Mouse (Mus musculus) kidney, embryonic 14.5 days (tissue): ENCODE data around the gene Itih1. TPM values are rescaled to one million over a fixed set of nuclear protein-coding genes. Genes with fewer than 3 reads are reported as not detected.

Experiments
- ATAC-seq: fragments of 200-750 bp; cut with Nextera tagmentation; 2 replicates; pipeline ENCODE4 v1.8.0; 2017; ENCODE audit warnings: moderate number of reproducible peaks, mild to moderate bottlenecking, moderate TSS enrichment, moderate library complexity; ENCODE audit not compliant: low FRiP score, low TSS enrichment
- H3K27ac ChIP-seq: fragments of 300-500 bp; sonication (generic); 2 replicates; pipeline ENCODE4 v1.5.1; 2014; ENCODE audit warnings: low read depth, mild to moderate bottlenecking, low read length, moderate library complexity, mixed read lengths
- H3K27me3 ChIP-seq: fragments of 300-500 bp; sonication (generic); 2 replicates; pipeline ENCODE4 v1.6.1; 2014; ENCODE audit warnings: mild to moderate bottlenecking, low read length; ENCODE audit not compliant: control insufficient read depth, insufficient read depth
- H3K36me3 ChIP-seq: fragments of 300-500 bp; sonication (generic); 2 replicates; pipeline ENCODE4 v1.6.1; 2014; ENCODE audit warnings: low read length, mixed read lengths; ENCODE audit not compliant: control insufficient read depth, insufficient read depth
- H3K4me1 ChIP-seq: fragments of 300-500 bp; sonication (generic); 2 replicates; pipeline ENCODE4 v1.6.1; 2014; ENCODE audit warnings: low read length, mixed read lengths; ENCODE audit not compliant: control insufficient read depth, insufficient read depth
- H3K4me2 ChIP-seq: fragments of 300-500 bp; sonication (generic); replicated peaks from 2 replicates; pipeline ENCODE4 v1.6.1; 2014; ENCODE audit warnings: low read depth, mild to moderate bottlenecking, low read length
- H3K4me3 ChIP-seq: fragments of 300-500 bp; sonication (generic); 2 replicates; pipeline ENCODE4 v1.5.1; 2014; ENCODE audit warnings: mild to moderate bottlenecking, low read length
- H3K9ac ChIP-seq: fragments of 300-500 bp; sonication (generic); 2 replicates; pipeline ENCODE4 v1.6.1; 2014; ENCODE audit warnings: low read depth, mild to moderate bottlenecking, low read length, moderate library complexity
- H3K9me3 ChIP-seq: fragments of 300-500 bp; sonication (generic); 2 replicates; pipeline ENCODE4 v1.6.1; 2016; ENCODE audit warnings: low read length; ENCODE audit not compliant: control insufficient read depth
- WGBS: fragments of 180-500 bp; shearing (Covaris S2); extraction: QIAGEN DNeasy Blood & Tissue Kit; methylation state at CpG from one replicate; pipeline ENCODE4 v1.1.7; 2014; 5-methylcytosine and 5-hydroxymethylcytosine counted together
- polyA plus RNA-seq: library from polyadenylated mRNA; unstranded; fragments of >200 nt; fragmentation: Nextera tagmentation; extraction: Ambion mirVana; gene quantifications from 2 replicates; pipeline ENCODE4 v1.2.1, GENCODE M21; 2014

Gene Itih1
- polyA plus RNA-seq, 1 experiment from 2014 or later, result 0.08 TPM

- no peak overlapping the region for H3K9ac ChIP-seq
- no peak overlapping the region for H3K27ac ChIP-seq
- no peak overlapping the region for H3K4me3 ChIP-seq
- ATAC-seq, result no peak
- no peaks in the 10 kb centered on the region for H3K36me3 ChIP-seq
- H3K4me1 ChIP-seq, result no peaks in the 10 kb centered on the region
- no peak overlapping the region for H3K4me2 ChIP-seq
- H3K27me3 ChIP-seq, result no peaks in the 10 kb centered on the region
- WGBS, result 69% methylated on average over 11 of the region's 11 CpGs
- H3K9me3 ChIP-seq, result no peaks in the 10 kb centered on the region
Observed at GRCm38 (mm10) chr14:30943860-30944674, 978 bp upstream of the Itih1 start.

GRCm38 (mm10) chr14:30942254-30942653, 835 bp downstream of the Itih1 start:
- Histone ChIP-seq H3K27ac (no peak overlapping the region), H3K9ac (no peak overlapping the region), H3K4me1 (no peaks in the 10 kb centered on the region), H3K9me3 (no peaks in the 10 kb centered on the region), H3K4me2 (no peak overlapping the region), H3K36me3 (no peaks in the 10 kb centered on the region), H3K4me3 (no peak overlapping the region), H3K27me3 (no peaks in the 10 kb centered on the region)
- 94% methylated on average over 4 of the region's 4 CpGs for WGBS
- no peak for ATAC-seq

GRCm38 (mm10) chr14:30933351-30933750, 9.7 kb downstream of the Itih1 start:
- no peak overlapping the region for H3K27ac ChIP-seq
- no peak overlapping the region for H3K9ac ChIP-seq
- no peaks in the 10 kb centered on the region for H3K4me1 ChIP-seq
- no peaks in the 10 kb centered on the region for H3K27me3 ChIP-seq
- no peaks in the 10 kb centered on the region for H3K36me3 ChIP-seq
- WGBS, result 90% methylated on average over 9 of the region's 9 CpGs
- no peak overlapping the region for H3K4me2 ChIP-seq
- H3K4me3 ChIP-seq, result no peak overlapping the region
- ATAC-seq, result no peak
- H3K9me3 ChIP-seq, result no peaks in the 10 kb centered on the region

GRCm38 (mm10) chr14:30930386-30930785, 12.7 kb downstream of the Itih1 start:
- no peak for ATAC-seq
- no peaks in the 10 kb centered on the region for H3K9me3 ChIP-seq
- H3K4me3 ChIP-seq, result no peak overlapping the region
- no peaks in the 10 kb centered on the region for H3K36me3 ChIP-seq
- WGBS, result 83% methylated on average over 4 of the region's 4 CpGs
- H3K27me3 ChIP-seq, result no peaks in the 10 kb centered on the region
- no peak overlapping the region for H3K9ac ChIP-seq
- H3K27ac ChIP-seq, result no peak overlapping the region
- no peaks in the 10 kb centered on the region for H3K4me1 ChIP-seq
- no peak overlapping the region for H3K4me2 ChIP-seq

GRCm38 (mm10) chr14:30925492-30925891, 17.6 kb downstream of the Itih1 start:
- no peak overlapping the region for H3K27ac ChIP-seq
- H3K27me3 ChIP-seq, result no peaks in the 10 kb centered on the region
- no peak overlapping the region for H3K4me2 ChIP-seq
- no peak overlapping the region for H3K9ac ChIP-seq
- no peaks in the 10 kb centered on the region for H3K4me1 ChIP-seq
- no peak for ATAC-seq
- H3K36me3 ChIP-seq, result no peaks in the 10 kb centered on the region
- WGBS, result 90% methylated on average over 3 of the region's 3 CpGs
- no peaks in the 10 kb centered on the region for H3K9me3 ChIP-seq
- no peak overlapping the region for H3K4me3 ChIP-seq

GRCm38 (mm10) chr14:30923375-30924105, 19.5 kb downstream of the Itih1 start, which contains the start of gene Itih3:
TSS of gene Itih3 (minus strand) at chr14:30923760.
- Histone ChIP-seq H3K9ac (no peak within 1 kb of the TSS), H3K27ac (no peak within 1 kb of the TSS), H3K4me1 (no peaks in the 10 kb centered on the region), H3K27me3 (no peaks in the 10 kb centered on the region), H3K4me3 (no peak within 1 kb of the TSS), H3K4me2 (no peak within 1 kb of the TSS), H3K36me3 (no peaks in the 10 kb centered on the region), H3K9me3 (no peaks in the 10 kb centered on the region)
- no peak for ATAC-seq
- WGBS, result 71% methylated on average over 6 of the region's 6 CpGs

- WGBS, result 63% methylated on average over 8 of the region's 8 CpGs
- Histone ChIP-seq H3K36me3 (no peaks in the 10 kb centered on the region), H3K4me1 (no peaks in the 10 kb centered on the region), H3K27me3 (no peaks in the 10 kb centered on the region), H3K9ac (no peak overlapping the region), H3K4me2 (no peak overlapping the region), H3K4me3 (no peak overlapping the region), H3K27ac (no peak overlapping the region), H3K9me3 (no peaks in the 10 kb centered on the region)
- ATAC-seq, result no peak
Observed at GRCm38 (mm10) chr14:30922053-30922670, 20.9 kb downstream of the Itih1 start.

GRCm38 (mm10) chr14:30916516-30916915, 26.6 kb downstream of the Itih1 start:
- Histone ChIP-seq H3K9ac (no peak overlapping the region), H3K9me3 (no peaks in the 10 kb centered on the region), H3K4me1 (no peaks in the 10 kb centered on the region), H3K36me3 (no peaks in the 10 kb centered on the region), H3K27me3 (no peaks in the 10 kb centered on the region), H3K4me3 (no peak overlapping the region), H3K27ac (no peak overlapping the region), H3K4me2 (no peak overlapping the region)
- no peak for ATAC-seq
- WGBS, result 89% methylated on average over 1 of the region's 1 CpGs

- Histone ChIP-seq H3K4me2 (no peak overlapping the region), H3K4me3 (no peak overlapping the region), H3K9ac (no peak overlapping the region), H3K27ac (no peak overlapping the region), H3K36me3 (no peaks in the 10 kb centered on the region), H3K27me3 (no peaks in the 10 kb centered on the region), H3K9me3 (no peaks in the 10 kb centered on the region), H3K4me1 (no peaks in the 10 kb centered on the region)
- WGBS, result 75% methylated on average over 5 of the region's 5 CpGs
- ATAC-seq, result no peak
Observed at GRCm38 (mm10) chr14:30913404-30913803, 29.7 kb downstream of the Itih1 start.
